Mouse (Mus musculus) limb, embryonic 14.5 days (tissue): Measurements from ENCODE around the gene Gpx4. TPM values are rescaled to one million over a fixed set of nuclear protein-coding genes. Genes with fewer than 3 reads are reported as not detected.

Experiments used
- ATAC-seq: fragments of 200-750 bp; cut with Nextera tagmentation; 2 replicates; pipeline ENCODE4 v1.8.0; 2017; ENCODE audit warnings: low read depth, moderate number of reproducible peaks, moderate TSS enrichment; ENCODE audit not compliant: low FRiP score
- DNase-seq: peaks from one replicate; pipeline ENCODE4 v3.0.0-alpha.2; 2015; ENCODE audit warnings: low spot score
- H3K27ac ChIP-seq: fragments of 300-500 bp; sonication (generic); replicated peaks from 2 replicates; pipeline ENCODE4 v1.5.1; 2014; ENCODE audit warnings: low read depth, mild to moderate bottlenecking, low read length, moderate library complexity, mixed read lengths
- H3K27me3 ChIP-seq: fragments of 300-500 bp; sonication (generic); 2 replicates; pipeline ENCODE4 v1.6.1; 2014; ENCODE audit warnings: low read length, mixed read lengths; ENCODE audit not compliant: control insufficient read depth, insufficient read depth
- H3K36me3 ChIP-seq: fragments of 300-500 bp; sonication (generic); 2 replicates; pipeline ENCODE4 v1.6.1; 2014; ENCODE audit warnings: mild to moderate bottlenecking, low read length, moderate library complexity, mixed read lengths; ENCODE audit not compliant: control insufficient read depth, insufficient read depth
- H3K4me1 ChIP-seq: fragments of 300-500 bp; sonication (generic); 2 replicates; pipeline ENCODE4 v1.6.1; 2014; ENCODE audit warnings: antibody characterized with exemption, low read length, mixed read lengths; ENCODE audit not compliant: control insufficient read depth, insufficient read depth
- H3K4me2 ChIP-seq: fragments of 300-500 bp; sonication (generic); replicated peaks from 2 replicates; pipeline ENCODE4 v1.6.1; 2014; ENCODE audit warnings: low read depth, mild to moderate bottlenecking, low read length, moderate library complexity; ENCODE audit not compliant: severe bottlenecking
- H3K4me3 ChIP-seq: fragments of 300-500 bp; sonication (generic); replicated peaks from 2 replicates; pipeline ENCODE4 v1.5.1; 2014; ENCODE audit warnings: low read length
- H3K9ac ChIP-seq: fragments of 300-500 bp; sonication (generic); 2 replicates; pipeline ENCODE4 v1.6.1; 2014; ENCODE audit warnings: mild to moderate bottlenecking, low read depth, low read length, moderate library complexity; ENCODE audit not compliant: severe bottlenecking
- H3K9me3 ChIP-seq: fragments of 300-500 bp; sonication (generic); 2 replicates; pipeline ENCODE4 v1.6.1; 2016; ENCODE audit warnings: low read length; ENCODE audit not compliant: control insufficient read depth
- POLR2A ChIP-seq: fragments of 200-500 bp; IDR thresholded peaks from 2 replicates; pipeline ENCODE4 v1.8.0; 2012; ENCODE audit warnings: inconsistent platforms, mild to moderate bottlenecking, moderate library complexity, borderline replicate concordance; ENCODE audit not compliant: insufficient read depth, insufficient read length; ENCODE audit errors: extremely low read depth
- WGBS: fragments of 180-500 bp; shearing (Covaris S2); extraction: QIAGEN DNeasy Blood & Tissue Kit; methylation state at CpG from one replicate; pipeline ENCODE4 v1.1.7; 2014; 5-methylcytosine and 5-hydroxymethylcytosine counted together
- polyA plus RNA-seq, 2 experiments: library from polyadenylated mRNA; depleted of rRNA in 1 of 2; stranded (reverse) in 1 of 2; unstranded in 1 of 2; fragments of >200 nt; fragmentation: Nextera tagmentation in 1 of 2; extraction: Ambion mirVana in 1 of 2; gene quantifications; 2 replicates each; pipeline versions ENCODE4 v1.2.1 to v1.2.3; 2012 to 2014

The Gpx4 gene
- polyA plus RNA-seq, 2 experiments = 379 to 493 TPM

- no peak for ATAC-seq
- WGBS = 85% methylated on average over 15 of the region's 16 CpGs
- H3K4me2 ChIP-seq = no peak overlapping the region
- no peak overlapping the region for H3K4me3 ChIP-seq
- H3K9ac ChIP-seq = no peak overlapping the region
- H3K4me1 ChIP-seq = no peaks in the 10 kb centered on the region
- no peaks in the 10 kb centered on the region for H3K9me3 ChIP-seq
- H3K27ac ChIP-seq = no peak overlapping the region
- H3K27me3 ChIP-seq = no peaks in the 10 kb centered on the region
- DNase-seq = no peak
- peaks cover 55% of the 10 kb centered on the region for H3K36me3 ChIP-seq
- no peak for TF ChIP-seq POLR2A
Observed at GRCm38 (mm10) chr10:80080396-80081070, 33.6 kb downstream of the Gpx4 start.

GRCm38 (mm10) chr10:80081075-80081474 is 34.1 kb downstream of the Gpx4 start:
- Histone ChIP-seq H3K27ac (no peak overlapping the region), H3K36me3 (peaks cover 55% of the 10 kb centered on the region), H3K27me3 (no peaks in the 10 kb centered on the region), H3K9me3 (no peaks in the 10 kb centered on the region), H3K4me2 (no peak overlapping the region), H3K4me3 (no peak overlapping the region), H3K4me1 (no peaks in the 10 kb centered on the region), H3K9ac (no peak overlapping the region)
- ATAC-seq (no peak), DNase-seq (no peak)
- TF ChIP-seq POLR2A = no peak
- WGBS = 85% methylated on average over 3 of the region's 3 CpGs

GRCm38 (mm10) chr10:80084817-80085487 is 38.0 kb downstream of the Gpx4 start:
- DNase-seq = no peak
- no peak overlapping the region for H3K4me2 ChIP-seq

GRCm38 (mm10) chr10:80086847-80087246 is 39.9 kb downstream of the Gpx4 start:
- Histone ChIP-seq H3K4me1 (no peaks in the 10 kb centered on the region), H3K9ac (peak overlapping the region; percentile 16; the same call in 1 of the 2 replicates), H3K9me3 (no peaks in the 10 kb centered on the region), H3K4me3 (no peak overlapping the region), H3K4me2 (no peak overlapping the region), H3K36me3 (peaks cover 27% of the 10 kb centered on the region), H3K27me3 (no peaks in the 10 kb centered on the region), H3K27ac (no peak overlapping the region)
- WGBS = 74% methylated on average over 3 of the region's 3 CpGs
- no peak for TF ChIP-seq POLR2A
- ATAC-seq = no peak
- no peak for DNase-seq

More at GRCm38 (mm10) chr10:80084817-80085487, 38.0 kb downstream of the Gpx4 start:
- ATAC-seq = no peak
- no peak overlapping the region for H3K4me3 ChIP-seq
- no peak overlapping the region for H3K9ac ChIP-seq
- H3K27me3 ChIP-seq = no peaks in the 10 kb centered on the region
- no peaks in the 10 kb centered on the region for H3K9me3 ChIP-seq
- TF ChIP-seq POLR2A = no peak
- WGBS = 73% methylated on average over 9 of the region's 9 CpGs
- no peaks in the 10 kb centered on the region for H3K4me1 ChIP-seq
- peaks cover 40% of the 10 kb centered on the region for H3K36me3 ChIP-seq
- no peak overlapping the region for H3K27ac ChIP-seq

GRCm38 (mm10) chr10:80087483-80087882 is 40.5 kb downstream of the Gpx4 start:
- ATAC-seq (no peak), DNase-seq (no peak)
- TF ChIP-seq POLR2A = no peak
- no peaks in the 10 kb centered on the region for H3K9me3 ChIP-seq
- no peak overlapping the region for H3K4me3 ChIP-seq
- H3K36me3 ChIP-seq = peaks cover 21% of the 10 kb centered on the region
- no peak overlapping the region for H3K4me2 ChIP-seq
- H3K4me1 ChIP-seq = no peaks in the 10 kb centered on the region
- H3K27me3 ChIP-seq = no peaks in the 10 kb centered on the region
- H3K27ac ChIP-seq = no peak overlapping the region
- WGBS = 85% methylated on average over 8 of the region's 8 CpGs
- 0 out of 2 replicates have a peak overlapping the region, but pooled peaks have one; percentile 16 for H3K9ac ChIP-seq
